In the genomic region with DNA sequence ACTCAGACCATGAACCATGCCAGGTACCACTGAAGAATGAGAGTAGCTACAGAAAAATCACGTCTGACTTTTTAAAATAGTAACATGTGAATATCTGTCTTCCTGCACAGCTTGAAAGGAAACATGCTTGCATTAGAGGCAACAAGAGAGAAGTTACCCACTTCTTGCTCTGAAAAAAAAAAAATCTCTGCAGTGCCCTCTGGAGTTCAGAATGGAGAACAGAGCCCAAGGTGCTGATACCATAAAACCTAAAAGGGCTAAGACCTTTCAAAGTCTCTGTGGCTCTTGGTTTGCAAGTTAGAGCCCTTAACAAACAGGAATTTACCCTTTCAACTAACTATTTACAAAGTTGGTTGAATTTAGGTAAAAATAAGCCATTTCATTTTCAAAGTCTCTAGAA, we compare ENCODE assay signal across 19 mouse cellular contexts.
DNase-seq lines count a peak whose midpoint lies in the region; ATAC-seq and TF ChIP-seq lines count a peak whose summit lies in the region.
"Had no signal": no experiment of that assay in that cellular context is flagged by ENCODE, and none has a peak within 500 bp of the region (broad histone marks: within the 10 kb centered on the region; RNA-seq: fewer than 3 reads in every experiment).

No protein-coding gene starts in this region.

- 41% methylated on average over 1 of the region's 1 CpGs for WGBS in midbrain, embryonic 11.5 days
- WGBS in hindbrain, embryonic 13.5 days, result 38% methylated on average over 1 of the region's 1 CpGs

- H3K4me2 ChIP-seq in midbrain, embryonic 11.5 days, result no peak overlapping the region
- no peak overlapping the region for H3K4me2 ChIP-seq in hindbrain, embryonic 13.5 days
- H3K4me2 ChIP-seq: embryonic facial prominence, embryonic 13.5 days; limb, embryonic 15.5 days; lung, embryonic 15.5 days; neural tube, embryonic 12.5 days had no signal

- H3K27ac ChIP-seq in gastrocnemius, adult 2 months, result no peak overlapping the region
- no peak overlapping the region for H3K27ac ChIP-seq in MEL (ENCODE audit: control insufficient read depth, low read depth, low read length)
- H3K27ac ChIP-seq in midbrain, embryonic 11.5 days (ENCODE audit: low read depth, low read length), result no peak overlapping the region
- H3K27ac ChIP-seq in hindbrain, embryonic 13.5 days, result no peak overlapping the region
- H3K27ac ChIP-seq: embryonic facial prominence, embryonic 13.5 days; forebrain, embryonic 10.5 days; heart, embryonic 10.5 days; limb, embryonic 15.5 days; lung, embryonic 15.5 days; neural tube, embryonic 12.5 days had no signal

- TF ChIP-seq RAD21 in MEL (IDR thresholded peaks at IDR 0.05; ENCODE audit: low read depth, low read length), result 0 out of 2 replicates have a peak, but pooled peaks have one; percentile 1

- no peak for TF ChIP-seq POLR2A in MEL (IDR thresholded peaks at IDR 0.05; ENCODE audit: control insufficient read depth in 1 of 2, insufficient read depth in 1 of 2, low read depth in 1 of 2, low read length in 2 of 2, poor library complexity in 1 of 2)

- intact Hi-C loops in gastrocnemius, adult 2 months (cut with DNase I), result no loop called here
- intact Hi-C loops in gastrocnemius, postnatal 36 days (cut with DNase I), result no loop called here

- no peak for TF ChIP-seq EP300 in MEL (IDR thresholded peaks at IDR 0.05; ENCODE audit: low read depth in 1 of 2, low read length in 2 of 2)

- no peaks in the 10 kb centered on the region for H3K9me3 ChIP-seq in MEL (replicated peaks; ENCODE audit: insufficient read depth, low read length)
- H3K9me3 ChIP-seq in midbrain, embryonic 11.5 days (ENCODE audit: control insufficient read depth, low read length), result no peaks in the 10 kb centered on the region
- no peaks in the 10 kb centered on the region for H3K9me3 ChIP-seq in hindbrain, embryonic 13.5 days
- H3K9me3 ChIP-seq: embryonic facial prominence, embryonic 13.5 days; forebrain, embryonic 10.5 days; heart, embryonic 10.5 days; limb, embryonic 15.5 days; lung, embryonic 15.5 days; neural tube, embryonic 12.5 days had no signal

- no peak overlapping the region for H3K9ac ChIP-seq in MEL (ENCODE audit: control insufficient read depth, low read depth, low read length, poor library complexity, severe bottlenecking)
- no peak overlapping the region for H3K9ac ChIP-seq in midbrain, embryonic 11.5 days (ENCODE audit: low read length)
- no peak overlapping the region for H3K9ac ChIP-seq in hindbrain, embryonic 13.5 days
- H3K9ac ChIP-seq: embryonic facial prominence, embryonic 13.5 days; limb, embryonic 15.5 days; lung, embryonic 15.5 days; neural tube, embryonic 12.5 days had no signal

- H3K27me3 ChIP-seq in MEL (ENCODE audit: control insufficient read depth in 1 of 2, insufficient read depth in 2 of 2, low read length in 2 of 2), result no peaks in the 10 kb centered on the region
- no peaks in the 10 kb centered on the region for H3K27me3 ChIP-seq in midbrain, embryonic 11.5 days (ENCODE audit: control insufficient read depth, insufficient read depth, low read length)
- no peaks in the 10 kb centered on the region for H3K27me3 ChIP-seq in hindbrain, embryonic 13.5 days
- H3K27me3 ChIP-seq: embryonic facial prominence, embryonic 13.5 days; limb, embryonic 15.5 days; lung, embryonic 15.5 days; neural tube, embryonic 12.5 days had no signal

- no peaks in the 10 kb centered on the region for H3K4me1 ChIP-seq in MEL (ENCODE audit: control insufficient read depth in 1 of 2, insufficient read depth in 2 of 2, low read length in 2 of 2)
- H3K4me1 ChIP-seq in midbrain, embryonic 11.5 days (ENCODE audit: control insufficient read depth, insufficient read depth, low read length), result no peaks in the 10 kb centered on the region
- no peaks in the 10 kb centered on the region for H3K4me1 ChIP-seq in hindbrain, embryonic 13.5 days (replicated peaks)
- H3K4me1 ChIP-seq: embryonic facial prominence, embryonic 13.5 days; forebrain, embryonic 10.5 days; heart, embryonic 10.5 days; limb, embryonic 15.5 days; lung, embryonic 15.5 days; neural tube, embryonic 12.5 days had no signal

- H3K36me3 ChIP-seq in MEL (ENCODE audit: control insufficient read depth in 1 of 2, insufficient read depth in 2 of 2, low read length in 2 of 2), result no peaks in the 10 kb centered on the region
- no peaks in the 10 kb centered on the region for H3K36me3 ChIP-seq in midbrain, embryonic 11.5 days (ENCODE audit: control insufficient read depth, insufficient read depth, low read length)
- no peaks in the 10 kb centered on the region for H3K36me3 ChIP-seq in hindbrain, embryonic 13.5 days
- H3K36me3 ChIP-seq: embryonic facial prominence, embryonic 13.5 days; forebrain, embryonic 10.5 days; heart, embryonic 10.5 days; limb, embryonic 15.5 days; lung, embryonic 15.5 days; neural tube, embryonic 12.5 days had no signal

- no peak overlapping the region for H3K4me3 ChIP-seq in gastrocnemius, adult 2 months
- no peak overlapping the region for H3K4me3 ChIP-seq in MEL (ENCODE audit: control insufficient read depth in 1 of 2, insufficient read depth in 1 of 2, low read depth in 2 of 2, low read length in 2 of 2)
- H3K4me3 ChIP-seq in midbrain, embryonic 11.5 days (ENCODE audit: low read depth, low read length), result no peak overlapping the region
- no peak overlapping the region for H3K4me3 ChIP-seq in hindbrain, embryonic 13.5 days
- H3K4me3 ChIP-seq: embryonic facial prominence, embryonic 13.5 days; forebrain, embryonic 10.5 days; heart, embryonic 10.5 days; limb, embryonic 15.5 days; lung, embryonic 15.5 days; neural tube, embryonic 12.5 days had no signal

- H3K79me2 ChIP-seq in MEL (ENCODE audit: control insufficient read depth, insufficient read depth, low read length, poor library complexity), result no peaks in the 10 kb centered on the region

- TF ChIP-seq CTCF in gastrocnemius, adult 2 months (IDR thresholded peaks at IDR 0.05), result peak; percentile 21; the same call in 1 of the 2 replicates
- TF ChIP-seq CTCF in MEL (IDR thresholded peaks at IDR 0.05 in 2 of 3, conservative IDR thresholded peaks at IDR 0.05 in 1 of 3; ENCODE audit: control insufficient read depth in 1 of 3, insufficient read depth in 1 of 3, low read depth in 2 of 3, low read length in 3 of 3, poor library complexity in 1 of 3, severe bottlenecking in 1 of 3), result peak in 1 of 3 experiments; percentile 8; a peak in 1 of 6 replicates

- ATAC-seq in megakaryocyte progenitor cell, adult 5-6 weeks (replicated peaks; ENCODE audit: poor library complexity), result 0 out of 2 replicates have a peak, but pooled peaks have one; percentile 23
- ATAC-seq in midbrain, embryonic 11.5 days (ENCODE audit: low FRiP score), result no peak
- ATAC-seq in hindbrain, embryonic 13.5 days (ENCODE audit: low FRiP score), result no peak

- DNase-seq in gastrocnemius, adult 2 months, result no peak
- no peak for DNase-seq in gastrocnemius, postnatal 36 days
- peak; percentile 38 for DNase-seq in lung, postnatal 36 days
- DNase-seq in lung, postnatal 4 days, result no peak
- no peak for DNase-seq in MEL (ENCODE audit: low read depth, low spot score)
- no peak for DNase-seq in midbrain, embryonic 11.5 days (ENCODE audit: low spot score, missing footprints)
- DNase-seq: adrenal gland, postnatal 10 days; B cell, adult 2 months; cerebellum, postnatal 25 days; kidney, adult 2 months; midbrain, embryonic 14.5 days had no signal

TF ChIP-seq in MEL, 35 proteins besides CTCF, POLR2A, EP300 and RAD21:
- TF ChIP-seq POLR2AphosphoS5 (IDR thresholded peaks at IDR 0.05; ENCODE audit: borderline replicate concordance, low read depth, low read length) (no peak), MAX (IDR thresholded peaks at IDR 0.05; ENCODE audit: low read length) (no peak), BHLHE40 (IDR thresholded peaks at IDR 0.05; ENCODE audit: borderline replicate concordance, low read depth, low read length) (no peak), SIN3A (IDR thresholded peaks at IDR 0.05; ENCODE audit: low read length) (no peak), MAFK (IDR thresholded peaks at IDR 0.05; ENCODE audit: borderline replicate concordance, low read depth, low read length) (no peak), ZNF384 (IDR thresholded peaks at IDR 0.05; ENCODE audit: low read depth, low read length) (0 out of 2 replicates have a peak, but pooled peaks have one; percentile 43), SMC3 (IDR thresholded peaks at IDR 0.05; ENCODE audit: low read depth, low read length) (peak; percentile 21; the same call in 1 of the 2 replicates)
